Comparison of ENCODE assay signal across 8 mouse cellular contexts in the genomic region with DNA sequence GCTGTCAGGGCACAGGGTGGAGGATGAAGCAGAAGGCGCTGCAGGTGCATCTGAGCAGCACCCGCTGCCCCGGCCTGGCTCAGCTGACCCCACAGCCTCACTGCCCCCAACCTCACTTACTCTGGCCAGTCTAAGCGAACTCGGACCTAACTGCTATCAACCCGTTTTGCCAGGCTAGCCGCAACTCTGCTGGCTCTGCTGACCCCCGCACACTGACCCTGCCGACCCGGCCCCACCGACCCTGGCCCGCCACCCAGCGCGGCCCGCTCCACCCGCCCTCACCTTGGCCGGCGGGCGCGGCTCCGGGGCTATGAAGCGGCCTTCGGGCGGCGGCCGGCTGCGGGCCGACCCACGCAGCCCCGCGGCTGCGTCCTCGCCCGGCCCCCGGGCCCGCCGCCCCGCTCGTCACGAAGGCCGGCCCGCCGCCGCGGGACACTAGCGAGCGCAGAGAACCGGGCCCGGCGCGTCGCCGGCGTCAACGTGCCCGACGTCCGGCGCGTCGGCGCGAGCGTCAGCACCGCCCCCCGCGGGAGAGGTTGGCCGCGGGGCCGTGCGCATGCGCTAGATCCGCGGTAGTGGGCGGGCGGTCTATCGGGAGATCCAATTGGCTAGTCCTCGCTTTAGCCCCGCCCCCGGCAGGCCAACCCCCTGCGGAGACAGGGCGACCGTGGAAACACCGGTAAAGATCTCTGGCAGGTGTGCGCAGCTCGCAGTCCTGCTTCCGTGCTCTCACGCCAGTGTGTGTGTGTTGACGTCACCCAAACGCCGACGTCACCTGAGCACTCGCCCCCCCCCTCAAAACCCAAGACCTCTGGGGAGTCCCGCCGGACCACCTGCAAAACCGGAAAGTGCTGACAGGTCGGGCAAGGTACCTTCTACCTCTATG. TPM values are rescaled to one million over a fixed set of nuclear protein-coding genes. Genes with fewer than 3 reads are reported as not detected.
DNase-seq lines count a peak whose midpoint lies in the region; ATAC-seq and TF ChIP-seq lines count a peak whose summit lies in the region.

A gene (minus strand): TSS at position 493 of the 886 bp plus-strand sequence.

- peak within 1 kb of the TSS; percentile 85 for H3K4me2 ChIP-seq in forebrain, postnatal 0 days (ENCODE audit: low read depth)
- peak within 1 kb of the TSS; percentile 81 for H3K4me2 ChIP-seq in lung, embryonic 15.5 days

- TF ChIP-seq CTCF in MEL (IDR thresholded peaks at IDR 0.05 in 2 of 3, conservative IDR thresholded peaks at IDR 0.05 in 1 of 3; ENCODE audit: control insufficient read depth in 1 of 3, insufficient read depth in 1 of 3, low read depth in 2 of 3, low read length in 3 of 3, poor library complexity in 1 of 3, severe bottlenecking in 1 of 3) = no peak
- no peak for TF ChIP-seq CTCF in cerebellum, adult 2 months (IDR thresholded peaks at IDR 0.05; ENCODE audit: borderline replicate concordance, insufficient read depth, low read depth, low read length)
- TF ChIP-seq CTCF in forebrain, postnatal 0 days (IDR thresholded peaks at IDR 0.05; ENCODE audit: low read depth) = no peak

- peak; percentile 60 to 81; a peak in 3 of 4 replicates for TF ChIP-seq POLR2A in MEL (IDR thresholded peaks at IDR 0.05; ENCODE audit: control insufficient read depth in 1 of 2, insufficient read depth in 1 of 2, low read depth in 1 of 2, low read length in 2 of 2, poor library complexity in 1 of 2)
- peak; percentile 88; the same call in 1 of the 2 replicates for TF ChIP-seq POLR2A in cerebellum, adult 2 months (IDR thresholded peaks at IDR 0.05; ENCODE audit: borderline replicate concordance, insufficient read depth, low read length)

- peaks cover 38% of the 10 kb centered on the region for H3K79me2 ChIP-seq in MEL (ENCODE audit: control insufficient read depth, insufficient read depth, low read length, poor library complexity)

- no peak for TF ChIP-seq EP300 in MEL (IDR thresholded peaks at IDR 0.05; ENCODE audit: low read depth in 1 of 2, low read length in 2 of 2)

- no peak for TF ChIP-seq RAD21 in MEL (IDR thresholded peaks at IDR 0.05; ENCODE audit: low read depth, low read length)

- peaks cover 14 to 30% of the 10 kb centered on the region in 2 experiments for H3K36me3 ChIP-seq in MEL (ENCODE audit: control insufficient read depth in 1 of 2, insufficient read depth in 2 of 2, low read length in 2 of 2)
- H3K36me3 ChIP-seq in forebrain, postnatal 0 days (ENCODE audit: insufficient read depth) = peaks cover 20% of the 10 kb centered on the region; the same call in 1 of the 2 replicates
- peaks cover 26% of the 10 kb centered on the region for H3K36me3 ChIP-seq in lung, embryonic 15.5 days

- H3K4me1 ChIP-seq in MEL (ENCODE audit: control insufficient read depth in 1 of 2, insufficient read depth in 2 of 2, low read length in 2 of 2) = peaks cover 0 to 17% of the 10 kb centered on the region in 2 experiments
- H3K4me1 ChIP-seq in cerebellum, adult 2 months (ENCODE audit: control insufficient read depth, insufficient read depth, low read length) = peaks cover 18% of the 10 kb centered on the region
- H3K4me1 ChIP-seq in forebrain, postnatal 0 days (ENCODE audit: insufficient read depth) = peaks cover 12% of the 10 kb centered on the region; the same call in 1 of the 2 replicates
- peaks cover 15% of the 10 kb centered on the region for H3K4me1 ChIP-seq in lung, embryonic 15.5 days

- no peaks in the 10 kb centered on the region for H3K27me3 ChIP-seq in MEL (ENCODE audit: control insufficient read depth in 1 of 2, insufficient read depth in 2 of 2, low read length in 2 of 2)
- H3K27me3 ChIP-seq in cerebellum, adult 2 months (ENCODE audit: control insufficient read depth, insufficient read depth, low read length) = no peaks in the 10 kb centered on the region
- no peaks in the 10 kb centered on the region for H3K27me3 ChIP-seq in forebrain, postnatal 0 days (ENCODE audit: insufficient read depth, low read length)
- no peaks in the 10 kb centered on the region; the same call in 1 of the 2 replicates for H3K27me3 ChIP-seq in lung, embryonic 15.5 days

- DNase-seq in MEL (ENCODE audit: low read depth, low spot score) = peak; percentile 94
- peak; percentile 99 to 100 for DNase-seq in cerebellum, adult 2 months
- DNase-seq in forebrain, postnatal 0 days = peak; percentile 99
- peak; percentile 99 for DNase-seq in heart, postnatal 4 days
- peak; percentile 94 to 97 for DNase-seq in layer of hippocampus, adult 8-10 months (ENCODE audit: low spot score in 2 of 2)
- DNase-seq in ovary, adult 18-20 months (ENCODE audit: low spot score) = peak; percentile 94
- DNase-seq in thymus, postnatal 0 days (ENCODE audit: low spot score) = peak; percentile 99

- peak within 1 kb of the TSS; percentile 90 to 99 for H3K4me3 ChIP-seq in MEL (ENCODE audit: control insufficient read depth in 1 of 2, insufficient read depth in 1 of 2, low read depth in 2 of 2, low read length in 2 of 2)
- peak within 1 kb of the TSS; percentile 95 for H3K4me3 ChIP-seq in cerebellum, adult 2 months (replicated peaks; ENCODE audit: insufficient read depth, low read depth, low read length)
- peak within 1 kb of the TSS; percentile 98 for H3K4me3 ChIP-seq in forebrain, postnatal 0 days (ENCODE audit: low read depth, low read length)
- peak within 1 kb of the TSS; percentile 97 for H3K4me3 ChIP-seq in lung, embryonic 15.5 days

- H3K9ac ChIP-seq in MEL (ENCODE audit: control insufficient read depth, low read depth, low read length, poor library complexity, severe bottlenecking) = peak within 1 kb of the TSS; percentile 87
- H3K9ac ChIP-seq in forebrain, postnatal 0 days = peak within 1 kb of the TSS; percentile 94
- peak within 1 kb of the TSS; percentile 98 for H3K9ac ChIP-seq in lung, embryonic 15.5 days

- 0 out of 2 replicates have a peak within 1 kb of the TSS, but pooled peaks have one; percentile 4 for H3K27ac ChIP-seq in MEL (ENCODE audit: control insufficient read depth, low read depth, low read length)
- peak within 1 kb of the TSS; percentile 82 for H3K27ac ChIP-seq in cerebellum, adult 2 months (ENCODE audit: insufficient read depth, low read length)
- peak within 1 kb of the TSS; percentile 71; the same call in 1 of the 2 replicates for H3K27ac ChIP-seq in forebrain, postnatal 0 days (ENCODE audit: low read depth, low read length)
- 0 out of 2 replicates have a peak within 1 kb of the TSS, but pooled peaks have one; percentile 47 for H3K27ac ChIP-seq in lung, embryonic 15.5 days

- WGBS in cerebellum, adult 2 months = under 1% methylated on average over 95 of the region's 97 CpGs
- 2% methylated on average over 85 of the region's 97 CpGs for WGBS in forebrain, postnatal 0 days
- WGBS in lung, embryonic 15.5 days = under 1% methylated on average over 95 of the region's 97 CpGs

- peak; percentile 97 for ATAC-seq in forebrain, postnatal 0 days
- ATAC-seq in lung, embryonic 15.5 days (ENCODE audit: borderline replicate concordance, extremely low read depth, low FRiP score, low TSS enrichment) = peak; percentile 97

- no peaks in the 10 kb centered on the region for H3K9me3 ChIP-seq in MEL (replicated peaks; ENCODE audit: insufficient read depth, low read length)
- no peaks in the 10 kb centered on the region for H3K9me3 ChIP-seq in forebrain, postnatal 0 days (ENCODE audit: low read length)
- H3K9me3 ChIP-seq in lung, embryonic 15.5 days = no peaks in the 10 kb centered on the region

TF ChIP-seq in MEL, 35 proteins besides CTCF, POLR2A, EP300 and RAD21 (continues in another document):
- TF ChIP-seq MYC (IDR thresholded peaks at IDR 0.05; ENCODE audit: low read depth, low read length) (0 out of 2 replicates have a peak, but pooled peaks have one; percentile 1), TCF12 (IDR thresholded peaks at IDR 0.05; ENCODE audit: low read depth, low read length) (no peak), USF1 (IDR thresholded peaks at IDR 0.05; ENCODE audit: low read depth, low read length) (no peak), MAZ (IDR thresholded peaks at IDR 0.05; ENCODE audit: low read depth, low read length) (peak; percentile 17; the same call in 1 of the 2 replicates), MYB (IDR thresholded peaks at IDR 0.05; ENCODE audit: low read depth, low read length) (no peak), ZC3H11A (IDR thresholded peaks at IDR 0.05; ENCODE audit: low read depth, low read length) (no peak), GATA1 (IDR thresholded peaks at IDR 0.05; ENCODE audit: low read depth, low read length) (no peak), ZNF384 (IDR thresholded peaks at IDR 0.05; ENCODE audit: low read depth, low read length) (no peak), USF2 (IDR thresholded peaks at IDR 0.05; ENCODE audit: borderline replicate concordance in 1 of 2, insufficient read depth in 1 of 2, low read depth in 1 of 2, low read length in 2 of 2) (no peak), RCOR1 (IDR thresholded peaks at IDR 0.05; ENCODE audit: low read depth, low read length) (no peak), ETS1 (IDR thresholded peaks at IDR 0.05; ENCODE audit: low read depth, low read length) (peak; percentile 43; the same call in 1 of the 2 replicates), NELFE (IDR thresholded peaks at IDR 0.05; ENCODE audit: low read depth, low read length) (peak; percentile 51), MAX (IDR thresholded peaks at IDR 0.05; ENCODE audit: low read length) (peak; percentile 53; the same call in 1 of the 2 replicates), TAL1 (IDR thresholded peaks at IDR 0.05; ENCODE audit: low read length) (no peak), UBTF (IDR thresholded peaks at IDR 0.05; ENCODE audit: borderline replicate concordance, insufficient read depth, low read depth, low read length) (no peak), POLR2AphosphoS2 (IDR thresholded peaks at IDR 0.05; ENCODE audit: low read length) (peak; percentile 54; the same call in 1 of the 2 replicates), E2F4 (IDR thresholded peaks at IDR 0.05; ENCODE audit: borderline replicate concordance, low read depth, low read length) (no peak), SIN3A (IDR thresholded peaks at IDR 0.05; ENCODE audit: low read length) (peak; percentile 65), GABPA (IDR thresholded peaks at IDR 0.05; ENCODE audit: low read depth, low read length) (no peak), SMC3 (IDR thresholded peaks at IDR 0.05; ENCODE audit: low read depth, low read length) (no peak)

RNA-seq across cellular contexts. Expression of the gene that starts here (rescaled TPM):
- 38.5 and 43.1 TPM in 2 replicates for total RNA-seq in MEL (2012; rRNA removed)
- 10 to 100 TPM in 1 of 2 experiments, not detected in 1; 53.1 TPM for polyA plus RNA-seq in MEL (2012; ENCODE audit: insufficient read depth in 1 of 2, insufficient read length in 2 of 2, low read depth in 1 of 2, low replicate concordance in 2 of 2, missing spikeins in 1 of 2)
- polyA plus RNA-seq in cerebellum, adult 2 months (2012; rRNA removed) = 77.6 and 79.6 TPM in 2 replicates
- 32.2 and 53.8 TPM in 2 replicates for total RNA-seq in forebrain, postnatal 0 days (2014; rRNA removed)
- 12.0 and 15.2 TPM in 2 replicates for polyA plus RNA-seq in forebrain, postnatal 0 days (2015; fragmentation: Nextera tagmentation; extraction: Ambion mirVana)
- 10 to 100 TPM; 94.6 to 99.9 TPM for total RNA-seq in heart, postnatal 4 days (2021)
- total RNA-seq in layer of hippocampus, adult 8-10 months (2022) = 10 to 100 TPM; 37.1 to 43.4 (median 40.3) TPM
- polyA plus RNA-seq in lung, embryonic 15.5 days (2015; fragmentation: Nextera tagmentation; extraction: Ambion mirVana) = 33.8 and 35.6 TPM in 2 replicates
- polyA plus RNA-seq in thymus, postnatal 0 days (2015; fragmentation: Nextera tagmentation; extraction: Ambion mirVana) = 26.0 and 27.0 TPM in 2 replicates

Comparison
In these comparisons a context has a peak if more than half of its experiments do, and no peak if none do; other contexts are left out.
1. Peak in every context shown above with its lines: DNase-seq, ATAC-seq, H3K4me3 ChIP-seq and H3K27ac ChIP-seq.
2. H3K27ac ChIP-seq: peak in every context shown above with its lines; median percentile 82 in cerebellum, adult 2 months; 71 in forebrain, postnatal 0 days; 47 in lung, embryonic 15.5 days; 4 in MEL.